Mouse (Mus musculus) common myeloid progenitor, adult 5-6 weeks (primary cell): Measurements from ENCODE around the gene Birc2. TPM values are rescaled to one million over a fixed set of nuclear protein-coding genes. Genes with fewer than 3 reads are reported as not detected.
"Not testable (repeated sequence)": the region's sequence is repeated elsewhere in the genome, so short reads cannot be mapped to it uniquely, and the experiment has no call there.

Experiments
- ATAC-seq: replicated peaks from 2 replicates; pipeline ENCODE4 v1.8.0; 2016; ENCODE audit warnings: low read depth, mild to moderate bottlenecking, moderate TSS enrichment, inconsistent platforms; ENCODE audit not compliant: poor library complexity, severe bottlenecking
- total RNA-seq: library from RNA; stranded (forward); fragments of 200-1000, 187-1606 nt; gene quantifications from 2 replicates; pipeline ENCODE4 v1.2.3, GENCODE M21; 2017

The Birc2 gene
- total RNA-seq, result 66.5 and 67.1 TPM in 2 replicates

- peak; percentile 91 for ATAC-seq
Measured at GRCm38 (mm10) chr9:7836905-7837805, at the start of gene Birc2. Gene Birc2, minus strand, starts transcription at chr9:7837064.

GRCm38 (mm10) chr9:7884346-7884745, 47.5 kb upstream of the Birc2 start:
- no peak for ATAC-seq

DNA sequence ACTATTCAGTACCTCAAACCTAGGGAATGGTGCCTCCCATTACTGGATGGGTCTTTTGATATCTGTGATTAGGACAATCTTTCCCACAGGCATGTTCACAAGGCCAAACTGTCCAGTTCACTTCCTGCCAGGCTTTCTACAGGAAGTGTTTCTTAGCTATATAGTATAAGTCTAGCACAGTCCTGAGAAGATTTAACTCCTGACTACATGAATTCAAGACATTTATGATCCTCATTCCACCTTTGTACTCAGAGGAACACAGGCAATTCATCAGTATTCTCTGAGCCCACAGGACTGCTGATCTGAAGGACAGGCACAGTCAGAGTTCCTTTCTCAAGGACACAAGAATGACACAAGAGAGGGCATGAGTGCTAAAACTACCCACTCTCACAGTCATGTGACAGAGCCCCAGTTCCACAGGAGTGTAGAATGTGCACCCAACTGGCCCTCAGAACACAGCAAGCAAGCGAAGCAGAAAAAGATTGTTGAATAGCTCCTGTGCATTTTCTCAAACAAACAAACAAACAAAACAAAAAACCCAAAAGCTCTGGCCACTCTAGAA, 45.5 kb upstream of the Birc2 start:
- no peak for ATAC-seq

- ATAC-seq, result no peak
Measured at GRCm38 (mm10) chr9:7873511-7874211, 36.8 kb upstream of the Birc2 start.

DNA sequence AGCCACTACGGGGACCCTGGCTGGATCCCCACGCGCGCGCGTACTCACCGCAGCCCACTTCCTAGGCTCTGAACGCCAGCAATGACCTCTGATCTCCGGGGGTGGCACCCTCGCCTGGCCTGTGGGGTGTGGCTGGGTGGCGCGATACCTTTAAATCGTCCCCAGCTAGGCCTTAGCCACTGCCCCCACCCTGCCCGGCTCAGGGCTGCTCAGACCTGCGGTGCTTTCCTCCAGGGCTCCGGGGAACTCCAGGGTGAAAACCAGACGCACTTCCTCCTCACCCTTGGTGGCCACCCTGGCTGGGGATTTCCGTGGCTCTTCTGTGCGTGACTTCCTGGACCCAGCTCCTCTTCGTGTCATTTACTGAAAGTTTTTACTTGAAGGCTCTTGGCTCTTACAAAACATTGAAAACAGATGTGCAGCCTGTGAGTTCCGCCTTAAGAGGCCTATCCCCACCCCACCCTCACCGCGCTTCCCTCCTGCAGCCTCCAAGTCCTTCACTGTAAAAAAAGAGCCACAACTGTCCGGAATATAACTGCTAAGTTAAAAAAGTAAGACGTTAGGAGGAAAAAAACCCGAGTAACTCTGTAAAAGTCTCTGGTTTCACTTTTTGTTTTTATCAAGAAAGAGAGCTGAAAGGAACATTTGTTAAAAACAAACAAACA, 36.0 kb upstream of the Birc2 start, which contains the start of gene Birc3:
Gene Birc3 (minus strand): TSS at position 412 of the 665 bp plus-strand sequence.
- peak; percentile 77 for ATAC-seq

GRCm38 (mm10) chr9:7872044-7872774, 35.3 kb upstream of the Birc2 start:
- no peak for ATAC-seq

- peak; percentile 9; the same call in 1 of the 2 replicates for ATAC-seq
Measured at GRCm38 (mm10) chr9:7871316-7872043, 34.6 kb upstream of the Birc2 start.

DNA sequence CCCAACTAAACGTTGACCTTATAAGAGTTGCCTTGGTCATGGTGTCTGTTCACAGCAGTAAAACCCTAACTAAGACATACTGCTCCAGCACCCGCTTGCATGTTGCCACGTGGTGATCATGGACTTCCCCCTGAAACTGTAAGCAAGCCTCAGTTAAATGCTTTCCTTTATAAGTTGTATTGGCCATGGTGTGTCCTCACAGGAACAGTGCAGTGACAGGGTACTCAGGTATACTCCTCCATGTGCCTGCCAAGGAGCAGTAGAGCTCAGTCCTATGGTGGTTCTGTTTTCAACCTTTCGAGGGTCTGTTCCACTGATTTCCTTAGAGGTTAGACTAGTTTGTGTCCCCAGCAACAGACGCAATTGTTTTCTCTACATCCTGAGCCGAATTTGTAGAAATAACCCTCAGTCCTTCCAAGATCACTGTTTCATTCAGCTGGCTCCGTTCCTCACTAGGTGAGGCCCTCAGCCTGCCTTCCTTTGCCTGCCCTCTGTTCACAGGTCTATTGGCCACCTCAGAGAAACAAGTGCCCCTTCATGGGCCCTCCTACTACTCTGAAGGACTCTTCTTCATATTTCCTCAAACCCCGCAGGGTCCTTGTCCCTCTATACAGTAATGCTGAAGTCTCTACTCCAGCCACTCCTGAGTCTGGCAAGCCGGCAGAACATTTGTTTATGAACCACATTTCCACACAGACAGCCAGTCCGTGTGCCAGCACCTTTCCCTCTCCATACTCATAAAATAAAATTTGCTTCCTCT, 33.9 kb upstream of the Birc2 start:
- ATAC-seq, result no peak

GRCm38 (mm10) chr9:7868838-7869491, 32.1 kb upstream of the Birc2 start:
- peak; percentile 16; the same call in 1 of the 2 replicates for ATAC-seq

- ATAC-seq, result peak; percentile 23
Measured at GRCm38 (mm10) chr9:7867981-7868380, 31.1 kb upstream of the Birc2 start.

GRCm38 (mm10) chr9:7866981-7867380, 30.1 kb upstream of the Birc2 start:
- not testable (repeated sequence) for ATAC-seq

- ATAC-seq, result no peak
Measured at GRCm38 (mm10) chr9:7860976-7861375, 24.1 kb upstream of the Birc2 start.

GRCm38 (mm10) chr9:7855912-7856311, 19.0 kb upstream of the Birc2 start:
- ATAC-seq, result no peak

DNA sequence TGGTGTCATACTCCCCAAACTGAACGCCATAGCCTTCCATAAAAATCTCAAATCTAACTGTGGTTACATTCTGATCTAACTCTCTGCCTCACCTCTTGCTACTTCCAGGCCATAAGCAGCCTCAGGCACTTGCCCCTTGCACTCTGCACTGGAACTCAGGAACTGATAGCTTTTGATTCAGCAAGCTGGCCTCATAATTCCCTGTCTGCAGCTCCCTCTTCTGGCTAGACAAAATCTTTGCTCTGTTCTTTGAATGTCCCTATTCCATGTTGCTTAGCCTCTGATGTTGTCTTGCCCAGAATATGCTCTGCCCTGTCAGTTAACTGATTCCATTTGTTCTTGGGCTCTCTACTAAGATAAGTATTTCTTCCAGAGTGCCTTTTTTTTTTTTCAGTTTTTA, 18.5 kb upstream of the Birc2 start:
- peak; percentile 84 for ATAC-seq

GRCm38 (mm10) chr9:7854196-7854595, 17.3 kb upstream of the Birc2 start:
- ATAC-seq, result not testable (repeated sequence)

DNA sequence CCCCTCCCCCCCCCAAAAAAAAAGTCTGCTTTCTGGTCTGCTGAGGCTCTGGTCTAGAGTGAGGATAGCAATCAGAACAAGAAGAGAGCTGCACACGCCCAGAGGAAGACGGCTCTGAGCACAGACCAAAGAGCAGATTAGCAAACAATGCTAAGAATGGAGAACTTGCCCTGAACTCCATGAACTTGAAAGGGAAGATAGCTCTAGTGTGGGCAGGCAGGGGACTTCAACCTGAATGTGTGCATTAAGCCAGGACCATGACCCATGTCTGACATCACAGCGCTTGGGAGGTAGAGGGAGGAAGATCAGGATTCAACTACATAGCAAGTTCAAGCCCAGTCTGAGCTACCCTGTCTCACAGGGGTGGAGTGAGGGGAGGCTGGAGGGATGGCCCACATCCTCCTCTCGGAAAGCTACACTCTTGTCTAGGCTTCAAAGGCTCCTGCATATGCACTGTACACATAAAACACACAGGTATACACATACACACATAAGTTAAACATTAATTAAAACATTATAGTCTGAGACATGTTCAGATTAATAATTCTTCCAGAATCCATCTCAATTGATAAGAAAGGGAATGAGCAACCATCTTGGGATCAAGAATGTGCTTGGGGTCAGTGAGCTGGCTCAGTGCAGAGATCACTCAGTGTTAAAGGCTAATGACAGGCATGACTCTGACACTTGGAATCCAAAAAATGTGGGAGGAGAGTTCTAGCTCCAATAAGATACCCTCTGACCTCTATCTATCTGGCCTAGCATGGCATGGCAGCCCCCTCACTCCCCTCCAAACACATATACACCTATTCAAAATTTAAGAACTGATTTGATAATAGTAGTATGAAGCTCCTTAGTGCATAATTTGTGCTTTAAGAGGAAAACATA, 15.7 kb upstream of the Birc2 start:
- ATAC-seq, result no peak

DNA sequence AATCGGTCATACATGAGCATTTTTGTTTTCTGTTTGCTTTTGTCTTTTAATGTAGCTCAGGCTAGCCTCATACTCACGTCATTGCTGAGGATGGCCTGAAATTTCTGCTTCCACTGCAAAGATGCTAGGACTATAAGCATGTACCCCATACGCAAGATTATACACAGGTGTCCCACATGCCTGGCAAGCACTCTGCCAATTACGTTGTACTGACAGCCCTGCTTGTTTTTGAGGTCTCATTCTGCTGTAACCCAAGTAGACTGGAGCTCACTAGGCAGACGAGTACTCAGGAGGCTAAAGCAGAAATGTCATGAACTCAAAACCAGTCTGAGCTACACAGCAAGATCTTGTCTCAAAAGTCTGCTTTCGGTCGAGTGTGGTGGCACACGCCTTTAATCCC, 15.0 kb upstream of the Birc2 start:
- no peak for ATAC-seq
